In the genomic region with DNA sequence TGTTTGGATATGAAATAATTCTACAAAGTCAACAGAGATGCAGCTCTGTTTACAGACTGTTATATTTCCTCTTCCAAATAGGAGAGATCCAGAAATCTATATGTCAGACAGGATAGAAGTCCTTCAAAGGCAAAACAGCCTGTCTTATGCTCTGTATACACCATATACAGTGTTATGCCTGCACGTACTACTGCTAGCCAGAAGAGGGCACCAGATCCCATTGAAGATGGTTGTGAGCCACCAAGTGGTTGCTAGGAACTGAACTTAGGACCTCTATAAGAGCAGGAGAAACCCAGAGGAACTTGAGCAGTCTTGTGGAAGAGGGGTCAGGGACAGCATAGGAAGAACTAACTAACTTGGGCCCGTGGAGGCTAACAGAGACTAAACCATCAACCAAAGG, we compare ENCODE assay signal across 10 mouse cellular contexts.
DNase-seq lines count a peak whose midpoint lies in the region; TF ChIP-seq lines count a peak whose summit lies in the region.
"Had no signal": no experiment of that assay in that cellular context is flagged by ENCODE, and none has a peak within 500 bp of the region (broad histone marks: within the 10 kb centered on the region; RNA-seq: fewer than 3 reads in every experiment).

No protein-coding gene starts in this region.

- H3K27ac ChIP-seq in kidney, adult 2 months (ENCODE audit: insufficient read depth, low read depth, low read length): no peak overlapping the region
- H3K27ac ChIP-seq in limb, embryonic 10.5 days: no peak overlapping the region

- no peak for TF ChIP-seq POLR2A in kidney, adult 2 months (IDR thresholded peaks at IDR 0.05; ENCODE audit: low read depth, low read length)
- no peak for TF ChIP-seq POLR2A in brain, embryonic 14.5 days (IDR thresholded peaks at IDR 0.05; ENCODE audit: borderline replicate concordance, extremely low read depth, insufficient read depth, insufficient read length, poor library complexity, severe bottlenecking)

- WGBS in kidney, adult 2 months: 92% methylated on average over 2 of the region's 2 CpGs
- 86% methylated on average over 2 of the region's 2 CpGs for WGBS in limb, embryonic 10.5 days

- H3K36me3 ChIP-seq in kidney, adult 2 months (ENCODE audit: control insufficient read depth, insufficient read depth, low read length): peaks cover 2% of the 10 kb centered on the region; the same call in 1 of the 2 replicates
- H3K36me3 ChIP-seq in limb, embryonic 10.5 days: peaks cover 64% of the 10 kb centered on the region

- DNase-seq in kidney, adult 2 months: no peak
- DNase-seq in kidney, postnatal 10 days: no peak
- peak; percentile 9 for DNase-seq in thymus, postnatal 14 days
- no peak for DNase-seq in thymus, postnatal 25 days
- DNase-seq in brain, embryonic 14.5 days (ENCODE audit: low read depth): no peak
- DNase-seq in limb, embryonic 10.5 days (ENCODE audit: low spot score): no peak
- no peak for DNase-seq in c-Kit-positive CD71-positive TER-119-positive erythroid progenitor cells, embryonic 14.5 days (ENCODE audit: low spot score)
- DNase-seq in right cerebral cortex, postnatal 36 days (ENCODE audit: low spot score in 2 of 2): no peak
- DNase-seq: cerebellum, adult 9-10 months had no signal

- TF ChIP-seq CTCF in kidney, adult 2 months (conservative IDR thresholded peaks at IDR 0.05; ENCODE audit: insufficient read depth, insufficient read length, low read depth, low read length): peak; percentile 28; the same call in 1 of the 2 replicates
- peak; percentile 21; the same call in 1 of the 2 replicates for TF ChIP-seq CTCF in brain, embryonic 14.5 days (IDR thresholded peaks at IDR 0.05; ENCODE audit: borderline replicate concordance, extremely low read depth, insufficient read depth, insufficient read length)

- no peaks in the 10 kb centered on the region for H3K4me1 ChIP-seq in kidney, adult 2 months (ENCODE audit: control insufficient read depth, insufficient read depth, low read length)
- H3K4me1 ChIP-seq in limb, embryonic 10.5 days: no peaks in the 10 kb centered on the region

- H3K27me3 ChIP-seq in kidney, adult 2 months (replicated peaks; ENCODE audit: control insufficient read depth, insufficient read depth, low read length): no peaks in the 10 kb centered on the region
- H3K27me3 ChIP-seq in limb, embryonic 10.5 days (ENCODE audit: low read depth, poor library complexity, severe bottlenecking): no peaks in the 10 kb centered on the region

- H3K4me3 ChIP-seq in kidney, adult 2 months (ENCODE audit: insufficient read depth, low read depth, low read length): no peak overlapping the region
- H3K4me3 ChIP-seq in limb, embryonic 10.5 days: no peak overlapping the region
- H3K4me3 ChIP-seq: erythroblast, embryonic 14.5 days had no signal

- no peaks in the 10 kb centered on the region for H3K9me3 ChIP-seq in limb, embryonic 10.5 days (replicated peaks)
